Mouse (Mus musculus) kidney, adult 2 months (tissue): ENCODE measurements at regions not wholly inside any gene's neighbourhood (a gene's known extent, or its start where the extent isn't known, plus 50 kb on each side); places are given as distances from the start of the nearest gene placed in this dataset.

Experiments
- CTCF ChIP-seq: fragments of 200-500 bp; conservative IDR thresholded peaks from 2 replicates; pipeline ENCODE4 v1.5.1; 2011; ENCODE audit warnings: low read depth, mild to moderate bottlenecking, control low read depth, low read length, moderate library complexity, mixed read lengths; ENCODE audit not compliant: insufficient read depth, insufficient read length
- POLR2A ChIP-seq: fragments of 200-500 bp; IDR thresholded peaks from one replicate; pipeline ENCODE4 v1.6.1; 2011; ENCODE audit warnings: low read depth, low read length, control low read depth

DNA sequence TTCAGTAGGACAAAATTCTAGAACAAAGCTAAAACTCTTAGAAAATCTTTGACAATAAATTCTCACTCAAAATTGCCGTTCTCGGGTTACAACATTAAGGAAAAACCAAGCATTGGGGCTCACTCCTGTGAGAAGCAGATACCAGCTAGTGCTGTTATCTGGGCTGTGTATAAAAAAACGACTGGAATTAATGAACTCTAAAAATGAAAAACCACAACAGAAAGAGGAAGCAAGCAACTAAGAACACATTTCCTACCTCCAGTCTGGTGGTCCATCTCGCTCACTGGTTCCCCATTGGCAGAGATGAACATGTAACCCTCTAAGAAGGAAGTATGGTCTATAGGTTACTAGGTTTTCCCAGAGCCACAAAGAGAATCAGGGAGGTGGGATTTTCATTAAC, 824.9 kb upstream of the 2610301B20Rik start:
- TF ChIP-seq CTCF (no peak), POLR2A (no peak)
